Mouse (Mus musculus) heart, postnatal 0 days (tissue): Measurements from ENCODE around the gene Itpr2.

Experiments
- CTCF ChIP-seq: IDR thresholded peaks from 2 replicates; pipeline ENCODE4 v1.5.1; 2016; ENCODE audit warnings: antibody characterized with exemption, control low read depth, low read depth
- EP300 ChIP-seq: IDR thresholded peaks from 2 replicates; pipeline ENCODE4 v1.6.1; 2016; ENCODE audit warnings: antibody characterized with exemption, low read depth

DNA sequence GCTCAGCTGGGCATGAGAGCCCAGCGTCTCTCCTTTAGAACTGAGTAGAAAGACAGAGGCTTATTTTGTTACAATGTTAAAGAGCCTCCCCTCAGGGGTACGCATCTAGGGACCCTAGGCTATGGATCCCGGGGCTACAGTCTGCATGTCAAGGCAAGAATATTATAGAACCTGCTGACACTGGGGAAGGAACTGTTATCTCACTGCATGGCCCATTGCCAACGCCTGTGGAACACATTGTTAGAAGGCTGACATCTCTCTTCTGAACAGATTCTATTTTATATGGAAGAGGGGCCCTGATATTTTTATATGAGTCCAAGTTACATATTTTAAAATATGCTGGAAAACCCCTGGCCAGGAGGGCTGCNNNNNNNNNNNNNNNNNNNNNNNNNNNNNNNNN, 342.4 kb downstream of the Itpr2 start:
- TF ChIP-seq CTCF (no peak), EP300 (no peak)
